Mouse (Mus musculus): Measurements from ENCODE around the gene Stk40.
"Not testable (repeated sequence)": the region's sequence is repeated elsewhere in the genome, so short reads cannot be mapped to it uniquely, and the experiment has no call there.

Stk40 gene

GRCm38 (mm10) chr4:126159455-126159854, 55.7 kb downstream of the Stk40 start:
- DNase-seq, result no peak

DNA sequence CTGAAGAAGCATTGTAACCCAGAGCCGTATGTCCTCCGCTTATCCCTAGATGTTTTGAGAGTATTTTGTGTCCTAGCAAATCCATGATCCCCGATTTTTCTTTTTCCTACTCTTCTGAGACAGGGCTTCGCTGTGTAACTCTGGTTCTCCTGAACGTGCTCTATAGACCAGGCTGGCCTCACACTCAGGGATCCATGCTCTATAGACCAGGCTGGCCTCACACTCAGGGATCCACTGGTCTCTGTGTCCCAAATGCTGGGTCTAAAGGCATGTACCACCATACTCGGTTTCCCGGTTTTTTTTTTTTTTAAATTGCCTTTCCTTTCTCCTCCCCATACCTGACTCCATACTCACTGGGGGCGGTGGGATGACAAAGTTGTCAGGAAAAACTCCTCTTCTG, 57.2 kb downstream of the Stk40 start:
- DNase-seq, result no peak

DNA sequence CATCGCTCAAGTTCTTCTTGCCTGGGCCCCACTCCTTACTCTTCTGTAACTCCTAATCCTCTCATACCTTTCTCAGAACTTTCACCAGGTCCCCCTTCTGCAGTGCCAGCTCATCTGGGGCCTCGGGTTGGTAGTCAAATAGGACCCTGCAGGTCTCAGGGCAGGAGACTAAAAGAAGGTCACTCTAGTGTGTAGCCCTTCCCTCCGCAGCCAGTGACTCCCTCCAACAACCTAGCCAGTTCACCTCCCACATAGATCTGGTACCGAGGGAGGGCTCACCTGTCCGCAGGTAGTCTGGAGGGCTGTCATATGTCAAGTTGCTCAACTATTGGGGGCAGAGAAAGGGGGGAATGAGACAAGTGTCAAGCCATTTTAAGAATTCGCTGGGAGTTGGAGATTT, 57.7 kb downstream of the Stk40 start:
- no peak for DNase-seq

DNA sequence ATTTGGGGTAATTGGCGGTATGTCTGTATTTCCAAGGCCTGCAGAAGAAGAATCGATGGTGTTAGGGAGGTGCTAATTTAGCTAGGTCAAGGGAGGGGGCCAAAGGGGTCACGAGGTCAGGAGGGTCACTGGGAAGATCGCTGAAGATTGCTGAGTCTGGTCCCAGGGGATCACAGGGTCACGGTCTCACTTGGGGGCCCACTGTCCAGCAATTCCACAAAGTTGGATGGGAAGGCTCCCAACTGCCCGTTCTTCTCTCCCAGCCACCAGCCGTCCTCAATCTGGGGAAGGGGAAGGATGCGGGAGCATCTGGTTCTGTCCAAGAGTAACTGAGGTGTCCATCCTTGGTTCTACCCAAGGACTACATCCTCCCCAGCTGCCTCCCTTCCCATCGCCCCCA, 58.2 kb downstream of the Stk40 start:
- no peak for DNase-seq

GRCm38 (mm10) chr4:126162544-126163066, 58.8 kb downstream of the Stk40 start:
- peak; percentile 83 for DNase-seq

DNA sequence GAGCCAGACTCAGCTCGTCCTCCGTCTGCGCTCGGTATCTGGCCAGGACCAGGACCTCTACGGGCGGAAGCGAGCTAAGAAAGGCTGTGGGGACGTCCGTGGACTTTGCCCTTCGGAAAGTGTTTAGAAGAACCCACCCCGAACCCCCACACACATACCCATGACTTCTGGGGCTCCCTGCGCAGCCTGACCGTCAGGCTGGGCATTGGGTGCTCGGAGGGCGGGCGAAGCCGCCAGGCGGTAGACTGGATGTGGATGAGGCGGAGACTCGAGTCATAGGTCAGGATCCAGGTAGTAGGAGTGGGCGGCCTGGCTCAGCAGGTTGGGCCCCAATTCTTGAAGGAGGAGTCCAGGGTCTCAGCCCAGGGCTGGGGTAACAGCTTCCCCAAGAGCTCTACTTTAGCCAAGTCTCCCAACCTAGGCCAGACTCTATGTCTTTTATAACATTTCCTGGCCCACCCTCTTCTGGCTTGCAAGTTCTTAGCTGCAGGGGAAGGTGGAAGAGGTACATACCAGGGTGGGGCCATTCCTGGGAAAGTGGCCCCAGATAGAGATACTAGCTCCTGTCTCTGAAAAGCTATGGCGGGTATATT, 59.4 kb downstream of the Stk40 start, which contains the start of gene Sh3d21:
TSS of gene Sh3d21 (minus strand) at position 425 of the 593 bp plus-strand sequence.
- DNase-seq, result no peak

DNA sequence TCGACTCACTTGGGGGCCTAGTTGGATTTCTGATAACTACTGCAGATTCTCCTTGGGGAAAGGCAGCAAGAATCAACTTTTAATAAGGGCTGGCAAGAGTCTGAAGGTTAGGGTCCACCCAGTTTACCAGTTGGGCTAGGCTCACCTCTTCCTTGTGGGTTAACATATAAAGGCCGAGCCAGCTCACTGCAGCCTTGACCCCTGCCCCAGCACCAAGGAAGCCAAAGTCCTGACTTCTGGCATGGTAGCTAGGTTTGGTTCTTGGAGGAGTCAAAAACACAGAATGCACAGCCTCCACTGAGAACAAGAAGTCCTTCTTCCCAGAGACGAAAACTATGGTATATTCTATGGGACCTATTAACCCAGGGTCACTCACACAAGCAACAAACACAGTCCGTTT, 59.9 kb downstream of the Stk40 start:
- DNase-seq, result no peak

- DNase-seq, result not testable (repeated sequence)
Measured at GRCm38 (mm10) chr4:126165092-126165491, 61.3 kb downstream of the Stk40 start.

DNA sequence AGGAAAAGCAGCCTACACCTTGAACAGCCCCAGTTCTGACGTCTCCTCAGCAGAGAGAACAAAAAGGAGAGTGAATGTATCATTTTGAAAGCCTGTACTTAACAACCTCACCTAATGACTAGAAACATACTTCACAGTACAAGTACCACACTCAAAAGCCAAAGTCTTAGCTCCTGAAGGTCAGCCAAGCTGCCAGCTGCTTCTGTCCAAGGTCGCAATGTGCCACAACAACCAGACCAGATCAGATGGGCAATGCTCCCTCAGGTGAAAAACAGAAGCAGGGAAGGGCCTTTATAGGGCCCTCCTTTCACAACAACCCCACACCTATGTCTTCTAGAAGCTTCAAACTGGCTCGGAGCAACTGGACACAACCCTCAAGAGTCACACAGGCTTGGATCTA, 62.3 kb downstream of the Stk40 start:
- DNase-seq, result no peak

DNA sequence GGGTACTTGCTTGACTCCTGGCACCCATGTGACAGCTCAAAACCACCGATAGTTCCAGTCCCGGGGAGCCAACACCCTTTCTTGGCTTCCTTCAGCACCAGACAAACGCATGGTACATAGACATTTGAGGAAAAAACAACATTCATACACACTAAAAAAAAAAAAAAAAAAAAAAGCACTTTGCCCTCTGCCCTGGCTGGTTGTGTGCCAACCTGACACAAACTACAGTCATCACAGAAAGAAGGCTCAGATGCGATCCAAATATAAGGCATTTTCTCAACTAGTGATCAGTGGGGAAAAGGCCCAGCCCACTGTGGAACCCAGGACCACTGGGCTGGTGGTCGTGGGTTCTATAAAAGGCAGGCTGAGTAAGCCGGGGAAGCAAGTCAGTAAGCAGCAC, 65.1 kb downstream of the Stk40 start:
- no peak for DNase-seq

DNA sequence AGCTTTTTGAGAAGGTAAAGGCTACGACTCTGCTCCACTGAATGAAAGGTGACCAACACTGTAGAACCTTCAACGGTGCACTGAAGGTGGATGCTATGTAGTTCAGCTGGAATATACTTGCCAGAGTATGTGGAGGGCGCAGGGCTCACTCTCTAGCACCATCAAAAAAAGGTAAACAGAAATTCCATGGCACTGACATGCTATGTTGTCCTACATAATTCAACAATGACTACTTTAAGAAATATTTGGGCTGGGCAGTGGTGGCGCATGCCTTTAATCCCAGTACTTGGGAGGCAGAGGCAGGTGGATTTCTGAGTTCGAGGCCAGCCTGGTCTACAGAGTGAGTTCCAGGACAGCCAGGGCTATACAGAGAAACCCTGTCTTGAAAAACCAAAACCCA, 67.0 kb downstream of the Stk40 start:
- not testable (repeated sequence) for DNase-seq

- DNase-seq, result no peak
Measured at GRCm38 (mm10) chr4:126173800-126174199, 70.0 kb downstream of the Stk40 start.

DNA sequence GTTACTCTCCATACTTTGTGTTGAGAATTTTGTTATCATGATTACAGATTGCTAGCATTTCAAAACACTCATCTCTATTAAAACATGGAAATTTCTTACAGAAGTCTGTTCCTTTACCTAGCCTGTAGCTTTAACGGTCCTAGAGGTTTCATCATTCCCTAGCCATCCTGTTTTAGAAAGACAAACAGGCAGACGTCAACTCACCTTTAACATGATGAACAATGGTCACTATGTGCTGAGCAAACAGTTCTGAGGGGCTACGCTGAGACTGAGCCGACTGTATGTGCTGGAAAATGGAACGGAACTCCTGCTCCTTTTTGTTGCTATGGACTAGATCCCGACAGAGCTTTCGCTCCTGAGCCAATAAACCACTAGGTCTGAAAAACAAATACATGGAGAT, 72.2 kb downstream of the Stk40 start:
- not testable (repeated sequence) for DNase-seq

- peak; percentile 50 for DNase-seq
Measured at GRCm38 (mm10) chr4:126181170-126181957, 77.6 kb downstream of the Stk40 start.

DNA sequence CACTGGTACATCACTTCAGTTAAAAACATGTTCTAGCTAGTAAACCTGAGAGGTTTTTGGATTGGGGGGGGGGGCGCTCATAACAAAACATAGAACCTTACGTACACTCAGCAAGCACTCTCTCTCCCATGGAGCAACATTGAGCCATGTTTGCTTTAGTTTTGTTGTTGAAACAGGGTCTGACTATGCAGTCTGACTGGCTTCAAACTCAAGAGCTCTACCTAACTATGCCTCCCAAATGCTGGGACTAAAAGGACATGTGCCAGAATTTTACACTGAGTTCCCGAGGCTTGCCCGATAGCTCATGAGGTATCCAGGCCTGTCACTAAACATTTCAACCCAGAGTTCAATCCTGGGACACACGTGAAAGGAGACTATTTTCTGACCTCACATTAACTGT, 79.3 kb downstream of the Stk40 start:
- DNase-seq, result no peak

- no peak for DNase-seq
Measured at GRCm38 (mm10) chr4:126187096-126187495, 83.3 kb downstream of the Stk40 start.
